Mouse (Mus musculus): ENCODE measurements around the gene Myl9.

The Myl9 gene

GRCm38 (mm10) chr2:156764022-156764421, 11.2 kb upstream of the Myl9 start:
- no peak for DNase-seq (ENCODE audit: low read depth, low spot score)

DNA sequence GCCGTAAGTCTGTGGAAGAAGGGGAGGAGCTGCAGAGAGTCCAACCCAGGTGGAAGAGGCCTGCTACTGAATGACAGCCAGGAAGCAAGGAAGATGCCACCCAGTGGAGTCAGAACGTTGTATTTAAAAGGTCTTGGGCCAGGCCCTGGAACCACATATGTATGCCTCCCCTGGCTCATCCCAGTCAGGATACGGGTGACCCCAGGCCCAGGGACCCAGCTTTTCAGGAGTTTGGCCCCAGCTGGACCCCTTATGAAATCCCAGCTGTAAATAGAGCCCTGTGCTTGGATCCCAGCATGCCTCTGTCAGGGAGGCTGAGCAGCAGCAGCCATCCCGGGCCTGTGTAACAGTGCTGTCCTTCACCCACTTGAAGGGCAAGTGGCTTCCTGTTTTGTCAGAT, 10.5 kb upstream of the Myl9 start:
- no peak for DNase-seq (ENCODE audit: low read depth, low spot score)

- no peak for DNase-seq (ENCODE audit: low read depth, low spot score)
Observed at GRCm38 (mm10) chr2:156765593-156765992, 9.6 kb upstream of the Myl9 start.

- no peak for DNase-seq (ENCODE audit: low read depth, low spot score)
Observed at GRCm38 (mm10) chr2:156766227-156767019, 8.8 kb upstream of the Myl9 start.

DNA sequence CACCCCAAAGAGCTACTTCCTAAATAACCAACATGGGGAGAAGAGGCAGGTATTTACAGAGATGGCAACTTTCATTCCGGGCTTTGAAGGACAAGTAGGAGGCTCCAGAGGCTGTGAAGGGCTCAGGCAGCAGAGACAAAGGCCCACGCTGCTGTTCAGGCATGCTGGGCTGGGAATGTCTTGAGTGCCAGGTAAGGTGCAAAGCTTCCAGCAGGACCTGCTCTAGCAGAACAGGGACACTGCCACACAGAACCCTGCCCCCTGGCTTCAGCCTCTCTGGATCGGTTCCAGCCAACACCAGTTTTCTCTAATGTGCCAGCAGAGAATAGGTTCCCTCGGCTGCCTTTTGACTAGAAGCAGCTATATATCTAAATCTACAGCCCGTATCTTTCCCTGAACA, 8.1 kb upstream of the Myl9 start:
- DNase-seq (ENCODE audit: low read depth, low spot score) = no peak

GRCm38 (mm10) chr2:156769274-156769673, 5.9 kb upstream of the Myl9 start:
- no peak for DNase-seq (ENCODE audit: low read depth, low spot score)

DNA sequence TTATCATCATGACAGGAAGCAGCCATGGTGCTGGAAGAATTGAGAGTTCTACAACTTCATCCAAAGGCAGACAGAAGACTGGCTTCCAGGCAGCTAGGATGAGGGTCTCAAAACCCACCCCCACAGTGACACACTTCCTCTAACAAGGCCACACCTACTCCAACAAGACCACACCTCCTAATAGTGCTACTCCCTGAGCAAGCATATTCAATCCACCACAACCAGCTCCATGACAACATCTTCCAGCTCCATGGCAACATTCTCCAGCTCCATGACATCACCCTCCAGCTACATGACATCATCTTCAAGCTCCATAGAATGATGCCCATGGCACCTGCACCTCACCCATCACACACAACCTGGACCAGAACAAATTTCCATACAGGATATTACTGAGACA, 1.8 kb upstream of the Myl9 start:
- no peak for DNase-seq (ENCODE audit: low read depth, low spot score)

- DNase-seq (ENCODE audit: low read depth, low spot score) = no peak
Observed at GRCm38 (mm10) chr2:156774035-156774737, 1.0 kb upstream of the Myl9 start.

- DNase-seq (ENCODE audit: low read depth, low spot score) = no peak
Observed at GRCm38 (mm10) chr2:156775455-156776435, 525 bp downstream of the Myl9 start.

GRCm38 (mm10) chr2:156776907-156777306, 1.7 kb downstream of the Myl9 start:
- DNase-seq (ENCODE audit: low read depth, low spot score) = no peak

DNA sequence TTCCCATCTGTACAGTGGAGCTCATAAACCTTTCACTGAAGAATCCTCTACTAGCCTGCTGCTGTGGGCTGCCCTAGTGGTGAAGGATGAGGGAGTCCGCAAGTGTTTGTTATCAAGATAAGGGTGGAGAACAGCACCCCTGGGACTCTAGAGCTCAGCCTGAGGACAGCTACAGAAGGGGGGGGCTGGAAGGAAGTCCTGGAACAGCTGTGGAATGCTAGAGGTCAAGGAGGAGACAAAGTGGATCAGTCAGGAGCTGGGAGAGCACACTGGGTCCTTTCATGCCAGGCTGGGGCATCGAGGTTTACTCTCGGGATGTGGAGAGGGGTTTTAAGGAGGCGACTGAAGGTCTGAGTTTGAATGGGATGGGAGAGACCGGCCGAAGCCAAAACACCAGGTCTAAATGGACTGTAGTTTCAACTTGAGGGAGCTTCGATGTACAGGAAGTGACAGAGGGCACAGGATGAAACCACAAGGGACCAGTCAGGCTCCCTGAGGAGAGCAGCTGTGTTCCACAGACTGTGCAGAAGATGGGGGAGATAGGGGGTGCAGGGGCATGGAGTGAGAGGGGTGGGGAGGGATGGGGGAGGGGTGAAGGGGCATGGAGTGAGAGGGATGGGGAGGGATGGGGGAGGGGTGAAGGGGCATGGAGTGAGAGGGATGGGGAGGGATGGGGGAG, 2.2 kb downstream of the Myl9 start:
- no peak for DNase-seq (ENCODE audit: low read depth, low spot score)

DNA sequence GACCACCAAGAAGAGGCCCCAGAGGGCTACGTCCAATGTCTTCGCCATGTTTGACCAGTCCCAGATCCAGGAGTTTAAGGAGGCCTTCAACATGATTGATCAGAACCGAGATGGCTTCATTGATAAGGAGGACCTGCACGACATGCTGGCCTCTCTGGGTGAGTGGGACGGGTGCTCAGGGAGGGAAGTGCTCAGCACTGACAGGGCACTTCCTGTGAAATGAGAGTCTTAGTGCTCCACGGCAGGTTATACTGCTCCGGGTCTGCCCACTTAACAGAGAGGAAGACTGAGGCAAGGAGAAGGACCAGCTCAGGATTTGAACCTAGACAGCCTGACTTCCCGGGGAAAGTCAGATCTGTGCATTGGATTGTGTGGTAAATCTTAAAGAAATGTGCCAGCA, 3.4 kb downstream of the Myl9 start:
- DNase-seq (ENCODE audit: low read depth, low spot score) = no peak

DNA sequence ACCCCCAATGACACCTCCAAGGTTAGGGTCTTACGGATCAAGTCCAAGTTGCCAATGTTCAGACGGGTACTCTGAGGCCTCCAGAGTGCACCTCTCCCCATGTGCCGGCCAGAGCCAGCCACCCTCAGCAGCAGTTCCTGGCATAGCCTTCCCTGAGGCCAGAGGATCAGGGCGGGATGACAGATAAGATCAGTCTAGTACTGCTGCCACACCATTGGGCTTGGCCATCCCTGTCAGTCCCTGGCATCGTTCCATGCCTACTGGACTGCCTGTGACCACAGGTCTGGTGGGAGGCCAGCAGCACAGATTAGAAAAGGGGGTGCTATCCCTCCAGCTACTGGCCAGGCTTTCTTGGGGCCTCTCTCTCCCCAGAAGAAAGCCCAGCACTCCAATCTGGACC, 3.8 kb downstream of the Myl9 start:
- DNase-seq (ENCODE audit: low read depth, low spot score) = no peak

- no peak for DNase-seq (ENCODE audit: low read depth, low spot score)
Observed at GRCm38 (mm10) chr2:156779488-156779887, 4.3 kb downstream of the Myl9 start.

DNA sequence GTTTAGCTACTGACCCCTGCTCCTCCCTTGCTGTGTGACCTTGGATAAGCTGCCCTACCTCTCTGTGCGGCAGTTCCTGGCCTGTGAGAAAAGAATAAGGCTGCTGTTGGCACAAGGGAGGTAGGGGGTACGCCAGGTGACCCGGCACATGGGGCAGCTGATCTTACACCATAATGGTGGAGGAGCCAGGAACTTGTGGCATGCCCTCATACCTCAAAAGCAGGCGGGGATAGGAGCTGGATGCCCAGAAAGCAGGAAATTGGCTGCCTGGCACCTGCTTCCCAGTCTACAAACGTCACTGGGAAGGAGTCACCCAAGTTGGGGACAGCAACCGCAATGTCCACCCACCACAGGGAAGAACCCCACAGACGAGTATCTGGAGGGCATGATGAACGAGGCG, 4.9 kb downstream of the Myl9 start:
- DNase-seq (ENCODE audit: low read depth, low spot score) = no peak

- no peak for DNase-seq (ENCODE audit: low read depth, low spot score)
Observed at GRCm38 (mm10) chr2:156780752-156781151, 5.5 kb downstream of the Myl9 start.

DNA sequence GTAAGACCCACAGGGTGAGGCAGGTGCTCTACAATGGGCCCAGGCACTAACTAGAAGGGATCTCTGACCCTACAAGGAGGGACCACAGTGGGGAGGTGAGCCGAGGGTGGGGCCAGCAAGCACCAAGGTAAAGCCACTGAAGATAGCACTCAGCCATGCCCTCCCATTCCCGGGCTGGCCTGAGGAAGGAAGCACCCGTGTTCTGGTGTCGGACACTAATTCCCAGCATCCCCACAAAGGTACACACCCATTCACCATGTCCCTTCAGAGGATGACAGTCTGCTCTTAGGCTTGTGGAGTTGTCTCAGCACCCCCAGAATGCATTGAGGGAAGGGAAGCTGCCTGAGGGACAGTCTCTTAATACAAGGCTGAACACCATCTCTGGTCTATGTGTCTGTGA, 6.1 kb downstream of the Myl9 start:
- no peak for DNase-seq (ENCODE audit: low read depth, low spot score)

DNA sequence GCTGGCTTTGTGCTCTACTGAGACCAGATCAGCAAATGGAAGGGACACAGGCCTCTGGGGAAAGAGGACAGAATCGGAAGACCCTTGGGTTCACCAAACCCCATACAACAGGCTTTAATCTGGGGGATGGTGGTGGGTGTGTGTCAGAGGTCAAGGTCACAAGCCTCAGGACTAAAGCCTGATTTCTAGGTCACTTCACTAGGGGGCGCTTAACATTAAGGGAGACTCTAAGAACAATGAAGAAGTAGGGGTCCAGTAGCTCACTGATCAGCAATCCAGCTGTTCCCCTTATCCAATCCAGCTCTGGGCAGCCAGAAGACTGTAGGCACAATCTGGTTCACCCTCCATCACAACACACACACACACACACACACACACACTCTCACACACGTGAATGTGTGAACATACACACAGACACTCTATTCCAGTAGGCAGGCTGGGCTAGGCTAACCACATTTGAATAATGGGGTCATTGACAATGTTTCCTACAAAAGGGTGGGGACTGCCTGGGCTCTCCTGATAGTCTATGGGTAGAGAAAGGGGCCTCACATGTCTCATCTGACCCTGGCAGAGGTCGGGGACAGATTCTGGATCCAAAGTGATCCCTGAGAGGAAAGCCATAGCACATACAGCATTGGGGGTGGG, 6.7 kb downstream of the Myl9 start:
- DNase-seq (ENCODE audit: low read depth, low spot score) = no peak

DNA sequence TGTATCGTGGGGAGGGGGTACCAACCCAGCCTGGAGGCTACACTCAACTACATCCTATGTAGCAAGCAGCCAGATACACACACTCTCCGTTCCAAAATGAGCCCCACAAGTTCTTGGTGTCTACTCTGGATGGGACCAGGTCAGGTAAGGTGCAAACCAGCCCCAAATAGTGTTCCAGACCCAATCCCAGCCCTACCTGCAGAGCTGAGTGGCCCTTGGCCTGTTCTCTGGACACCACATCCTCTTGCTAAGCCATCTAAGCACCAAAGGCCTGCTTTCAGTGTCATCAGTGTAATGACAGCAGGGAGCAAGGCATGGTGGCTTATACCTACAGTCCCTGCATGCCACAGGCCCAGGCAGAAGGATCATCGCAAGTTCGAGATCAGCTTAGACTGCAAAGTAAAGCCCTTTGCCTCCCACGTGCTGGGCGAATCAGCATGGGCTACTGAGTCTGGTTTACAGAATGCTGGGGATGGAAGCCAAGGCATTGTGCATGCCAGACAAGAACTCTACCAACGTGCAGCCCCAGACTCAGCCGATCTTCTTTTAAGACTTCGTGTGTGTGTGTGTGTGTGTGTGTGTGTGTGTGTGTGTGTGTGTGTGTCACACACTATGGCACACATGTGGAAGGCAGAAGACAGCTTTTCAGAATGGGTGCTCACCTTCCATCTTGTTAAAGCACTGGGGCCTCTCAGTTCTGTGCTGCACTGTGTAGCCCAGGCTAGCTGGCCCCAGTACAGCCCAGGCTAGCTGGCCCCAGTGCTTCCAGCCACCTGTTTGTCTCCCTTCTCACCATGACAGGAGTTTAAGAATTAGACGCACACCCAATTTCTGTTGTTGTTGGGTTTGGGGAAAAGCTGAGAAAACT, 7.5 kb downstream of the Myl9 start:
- DNase-seq (ENCODE audit: low read depth, low spot score) = no peak

DNA sequence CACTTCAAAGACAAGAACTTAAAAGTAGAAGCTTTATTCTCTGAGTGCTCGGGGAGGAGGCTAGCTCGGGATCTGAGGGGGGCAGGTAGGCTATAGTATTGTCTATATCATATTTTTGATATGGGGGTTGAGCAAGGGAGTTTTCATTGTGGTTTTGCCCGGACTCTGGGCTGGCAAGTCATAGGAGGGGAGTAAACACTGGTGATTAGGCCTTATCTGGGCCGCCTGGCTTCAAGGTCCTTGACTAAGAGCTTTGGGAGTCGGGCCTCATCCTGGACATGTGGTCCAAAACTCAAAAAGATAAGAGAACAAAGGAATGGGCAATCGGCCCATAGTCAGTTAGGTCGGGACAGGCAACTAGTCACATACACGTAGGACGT, 8.1 kb downstream of the Myl9 start:
- DNase-seq (ENCODE audit: low read depth, low spot score) = no peak

Data from brain, embryonic 18.5 days (tissue).